Mouse (Mus musculus): ENCODE results near the gene Gtdc1.

DNA sequence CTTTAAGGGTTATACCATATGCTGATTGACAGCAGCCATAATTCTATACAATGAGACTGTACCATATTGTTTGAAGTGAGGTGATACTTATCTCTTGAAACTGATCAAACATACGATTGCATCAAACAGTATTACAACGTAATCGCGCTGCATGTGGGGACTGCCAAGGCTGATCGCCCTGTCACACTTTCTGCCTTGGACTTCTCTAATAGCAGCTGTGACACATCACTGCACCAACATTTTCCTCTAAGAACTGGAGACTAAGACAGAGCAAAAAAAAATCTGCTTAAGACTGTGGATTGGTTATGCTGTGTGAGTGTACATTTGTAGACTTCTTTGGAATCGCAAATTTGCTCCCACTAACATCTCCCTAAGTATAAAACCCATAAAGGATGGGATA is 385.7 kb downstream of the Gtdc1 start:
- no peak for TF ChIP-seq POLR2A (IDR thresholded peaks at IDR 0.05; ENCODE audit: low read depth, low read length)
- no peak for TF ChIP-seq CTCF (conservative IDR thresholded peaks at IDR 0.05; ENCODE audit: insufficient read depth, insufficient read length, low read depth, low read length)
